Mouse (Mus musculus): ENCODE data around the gene Gm20388.

Gene Gm20388

DNA sequence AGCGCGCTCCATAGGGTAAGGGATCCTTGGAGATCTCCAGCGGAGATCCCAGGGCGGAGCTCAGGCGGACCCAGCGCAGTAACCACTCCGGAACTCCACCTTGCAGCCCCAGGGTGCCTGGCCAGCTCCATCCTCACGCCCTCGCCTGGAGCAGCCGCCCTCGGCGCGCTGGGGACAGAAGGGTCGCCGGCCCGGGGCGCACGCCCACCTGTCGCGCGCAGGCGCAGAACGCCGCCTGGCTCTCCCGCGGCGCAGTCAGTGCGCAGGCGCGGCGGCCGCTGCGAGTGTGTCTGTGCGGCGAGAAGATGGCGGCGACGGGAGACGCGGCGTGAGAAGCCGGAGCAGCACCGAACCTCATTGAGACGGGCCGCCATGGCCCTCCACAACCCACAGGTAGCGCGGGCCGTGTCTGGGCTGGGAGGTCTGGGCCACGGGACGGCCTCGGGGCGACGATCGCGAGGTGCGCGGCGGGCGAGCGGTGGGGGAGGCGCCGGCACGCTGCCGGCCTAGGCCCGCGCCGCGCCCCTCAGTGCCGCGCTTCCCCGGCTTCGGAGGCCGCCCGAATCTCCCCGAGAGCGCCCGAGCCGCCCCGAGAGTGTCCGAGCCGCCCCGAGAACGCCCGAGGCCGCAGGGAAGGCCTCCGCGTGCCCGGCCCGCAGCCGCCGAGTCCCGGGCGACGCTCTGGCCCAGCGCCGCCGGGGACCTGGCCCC lies at the start of gene Gm20388:
Gm20388 (plus strand) TSS at position 295 of the 711 bp plus-strand sequence.
- peak; percentile 92 for DNase-seq (ENCODE audit: extremely low spot score)

DNA sequence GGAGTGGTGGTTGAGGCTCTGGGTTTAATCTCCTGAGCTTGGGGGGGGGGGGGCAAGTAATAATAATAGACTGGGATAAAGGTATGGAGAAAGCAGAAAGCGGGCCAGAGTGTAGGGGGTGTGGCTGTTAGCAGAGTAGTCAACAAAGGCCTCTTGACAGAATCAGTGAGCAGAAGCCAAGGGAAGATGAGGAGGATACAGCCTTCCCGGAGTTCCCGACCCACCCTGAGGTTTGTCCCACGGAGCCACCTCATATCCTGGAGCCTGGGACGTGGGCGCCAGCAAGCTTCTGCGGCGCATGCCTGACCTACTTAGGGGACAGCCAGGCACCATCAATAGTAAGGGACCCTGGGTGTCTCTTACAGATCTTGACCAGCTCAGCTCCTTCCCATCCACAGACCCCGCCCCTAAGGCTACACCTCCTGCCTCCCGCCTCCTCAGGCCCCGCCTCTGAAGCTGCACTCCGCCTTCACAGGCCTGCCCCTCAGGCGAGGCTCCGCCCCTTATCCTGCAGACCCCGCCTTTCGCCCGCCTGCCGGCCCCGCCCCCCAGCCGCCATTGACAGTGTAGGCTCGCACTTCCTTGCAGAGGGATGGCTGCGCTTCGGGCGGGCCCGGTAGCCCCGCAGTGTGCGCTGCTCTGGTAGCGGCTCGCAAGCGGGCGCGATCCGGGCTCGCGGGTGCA lies 48.8 kb upstream of the Gm20388 start, which contains the start of gene Klhl36:
Klhl36 (plus strand) TSS at position 561 of the 684 bp plus-strand sequence.
- DNase-seq (ENCODE audit: extremely low spot score), result peak; percentile 99

DNA sequence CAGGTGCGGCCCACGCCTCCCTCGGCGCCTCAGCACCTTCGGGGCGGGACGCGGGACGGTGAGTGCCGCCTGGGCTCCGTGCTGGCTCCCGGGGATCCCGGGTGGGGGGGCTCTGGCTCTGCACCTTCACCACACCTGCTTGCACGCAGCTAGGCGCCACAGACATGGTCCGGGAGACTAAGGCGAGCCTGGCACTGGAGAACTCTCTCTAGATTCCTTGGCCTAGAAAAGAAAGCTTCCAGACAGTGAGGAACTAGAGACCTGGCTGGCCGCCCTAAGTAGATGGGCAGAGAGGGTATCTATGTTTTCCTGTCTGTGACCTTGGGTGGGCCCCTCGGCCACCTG lies 48.3 kb upstream of the Gm20388 start:
- no peak for DNase-seq (ENCODE audit: extremely low spot score)

DNA sequence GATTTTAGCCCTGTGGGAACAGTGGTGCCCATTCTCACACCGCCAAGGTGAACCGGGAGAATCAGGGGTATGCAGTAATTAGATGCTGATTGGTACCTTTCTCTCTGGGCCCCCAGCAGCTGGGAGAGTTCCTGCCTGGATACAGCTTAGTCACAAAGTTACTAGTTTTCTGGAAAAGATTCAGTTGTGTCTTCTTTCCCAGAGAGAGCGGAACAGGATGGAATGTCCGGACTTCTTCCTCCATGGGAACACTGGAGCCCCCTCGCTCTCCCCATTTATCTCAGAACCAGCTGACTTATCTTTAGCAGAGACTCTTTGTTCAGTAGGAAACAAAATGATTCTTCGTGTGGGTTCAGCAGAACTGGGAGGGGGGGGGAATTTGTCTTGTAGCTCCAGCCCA lies 47.9 kb upstream of the Gm20388 start:
- no peak for DNase-seq (ENCODE audit: extremely low spot score)

DNA sequence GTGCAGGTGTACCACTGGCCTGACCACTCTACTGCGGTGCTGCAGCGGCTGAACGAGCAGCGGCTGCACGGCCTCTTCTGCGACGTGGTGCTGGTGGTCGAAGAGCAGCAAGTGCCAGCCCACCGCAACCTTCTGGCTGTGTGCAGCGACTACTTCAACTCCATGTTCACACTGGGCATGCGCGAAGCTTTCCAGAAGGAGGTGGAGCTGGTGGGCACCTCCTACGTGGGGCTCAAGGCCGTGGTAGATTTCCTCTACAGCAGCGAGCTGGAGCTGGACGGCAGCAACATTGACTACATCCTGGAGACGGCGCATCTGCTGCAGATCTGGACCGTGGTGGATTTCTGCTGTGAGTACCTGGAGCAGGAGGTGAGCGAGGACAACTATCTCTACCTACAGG lies 41.0 kb upstream of the Gm20388 start:
- no peak for DNase-seq (ENCODE audit: extremely low spot score)

DNA sequence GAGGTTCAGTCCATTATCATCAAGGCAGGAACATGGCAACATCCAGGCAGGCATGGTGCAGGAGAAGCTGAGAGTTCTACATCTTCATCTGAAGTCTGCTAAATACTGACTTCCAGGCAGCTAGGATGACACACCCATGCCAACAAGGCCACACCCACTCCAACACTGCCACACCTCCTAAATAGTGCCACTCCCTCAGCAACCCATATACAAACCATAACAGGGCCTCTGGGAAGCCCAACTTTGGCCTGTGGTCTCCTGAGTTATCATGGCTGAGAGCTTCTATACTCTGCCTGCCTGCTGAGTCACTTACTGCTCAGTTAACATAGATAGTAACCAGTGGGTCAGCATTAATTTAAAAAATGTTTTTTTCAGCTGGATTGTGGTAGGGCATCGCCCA lies 37.5 kb upstream of the Gm20388 start:
- no peak for DNase-seq (ENCODE audit: extremely low spot score)

DNA sequence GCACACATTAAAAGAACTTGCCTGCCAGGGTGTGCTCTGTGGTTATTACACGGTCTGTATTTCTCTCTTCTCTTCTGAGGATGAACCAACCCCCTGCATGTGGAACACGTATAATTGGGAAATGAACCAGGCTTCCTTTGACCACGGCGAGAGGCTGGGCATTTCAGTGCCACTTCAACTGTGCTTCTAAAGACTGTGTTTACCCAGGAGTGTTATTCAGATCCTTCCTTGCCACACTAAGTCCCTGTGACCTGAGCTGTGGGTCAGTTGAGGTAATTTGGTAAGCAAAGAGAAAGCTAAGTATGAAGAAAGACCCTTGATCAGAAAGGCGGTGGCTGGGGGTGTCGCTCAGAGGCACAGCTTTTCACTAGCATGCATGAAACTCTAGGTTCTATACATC lies 29.3 kb upstream of the Gm20388 start:
- DNase-seq (ENCODE audit: extremely low spot score), result no peak

DNA sequence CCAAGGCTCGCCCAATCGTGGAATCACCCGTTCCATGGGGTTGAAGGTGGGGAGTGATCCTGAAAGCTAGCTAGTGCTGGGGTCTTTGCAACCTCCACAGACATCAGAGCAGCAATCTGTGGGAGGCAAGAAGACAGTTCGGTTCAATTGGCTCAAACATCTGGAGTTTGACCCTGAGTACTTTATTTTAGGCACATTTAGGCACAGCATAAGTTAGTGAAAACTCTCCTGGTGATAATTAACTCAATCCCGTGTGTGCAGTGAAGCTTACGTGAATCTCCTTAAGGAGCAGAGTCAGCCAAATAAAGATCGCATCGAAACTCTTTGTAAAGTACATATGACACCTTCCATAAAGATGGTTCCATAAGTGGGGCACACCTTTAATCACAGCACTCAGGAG lies 28.7 kb upstream of the Gm20388 start:
- DNase-seq (ENCODE audit: extremely low spot score), result no peak

DNA sequence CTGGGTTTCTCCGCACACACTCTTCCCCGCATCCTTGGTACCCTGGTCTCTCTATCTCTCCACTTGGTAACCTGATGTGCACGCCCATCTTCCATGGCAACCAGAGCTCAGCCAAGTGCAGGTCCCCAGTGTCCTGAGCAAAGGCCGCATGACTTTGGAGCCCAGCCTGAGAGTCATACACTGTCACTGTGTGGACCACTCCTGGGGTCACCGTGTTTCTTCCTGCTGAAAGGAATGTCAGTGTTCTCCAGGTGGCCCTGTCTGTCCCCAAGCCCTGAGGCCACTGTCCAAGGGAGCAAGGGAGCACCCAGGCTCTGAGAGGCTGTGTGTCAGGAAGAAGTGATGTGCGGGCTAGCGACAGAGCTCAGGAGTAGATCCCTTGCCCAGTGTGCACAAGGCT lies 27.4 kb upstream of the Gm20388 start:
- no peak for DNase-seq (ENCODE audit: extremely low spot score)

DNA sequence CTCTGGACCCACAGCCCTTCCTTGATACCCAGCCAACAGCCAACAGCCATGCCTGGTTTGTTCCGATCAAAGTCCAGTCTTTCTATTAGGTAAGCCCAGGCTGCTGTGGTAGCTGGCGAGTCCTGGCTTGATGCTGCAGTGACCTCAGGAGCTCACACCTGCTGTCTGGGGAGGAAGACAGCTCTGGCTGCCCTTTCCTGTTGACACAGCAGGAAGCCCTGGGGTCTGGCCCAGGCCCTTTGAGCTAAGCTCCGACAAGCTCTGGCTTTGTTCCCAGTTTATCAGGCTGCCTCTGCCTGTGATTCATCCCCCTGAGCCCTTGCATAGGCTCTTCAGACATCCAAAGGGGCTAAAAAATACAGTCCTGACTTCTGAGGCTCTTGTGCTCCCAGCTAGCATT lies 25.0 kb upstream of the Gm20388 start:
- DNase-seq (ENCODE audit: extremely low spot score), result peak; percentile 12

DNA sequence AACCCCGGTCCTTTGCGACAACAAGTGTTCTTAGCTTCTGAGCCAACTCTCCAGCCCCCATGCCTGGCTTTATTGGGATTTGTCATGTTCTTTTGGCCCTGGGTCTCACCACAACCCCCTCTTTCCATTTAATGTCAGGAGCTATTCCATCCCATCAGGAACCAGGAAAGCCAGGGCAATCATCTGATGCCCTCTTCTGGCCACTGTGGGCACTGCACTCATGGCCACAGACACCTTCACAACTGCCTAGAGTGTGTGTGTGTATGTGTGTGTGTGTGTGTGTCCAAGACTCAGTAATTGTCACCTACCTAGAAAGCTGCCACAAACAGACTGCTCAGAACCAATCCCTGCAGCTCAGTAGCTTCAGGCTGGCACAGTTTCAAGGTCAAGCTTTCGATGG lies 23.5 kb upstream of the Gm20388 start:
- DNase-seq (ENCODE audit: extremely low spot score), result peak; percentile 49

DNA sequence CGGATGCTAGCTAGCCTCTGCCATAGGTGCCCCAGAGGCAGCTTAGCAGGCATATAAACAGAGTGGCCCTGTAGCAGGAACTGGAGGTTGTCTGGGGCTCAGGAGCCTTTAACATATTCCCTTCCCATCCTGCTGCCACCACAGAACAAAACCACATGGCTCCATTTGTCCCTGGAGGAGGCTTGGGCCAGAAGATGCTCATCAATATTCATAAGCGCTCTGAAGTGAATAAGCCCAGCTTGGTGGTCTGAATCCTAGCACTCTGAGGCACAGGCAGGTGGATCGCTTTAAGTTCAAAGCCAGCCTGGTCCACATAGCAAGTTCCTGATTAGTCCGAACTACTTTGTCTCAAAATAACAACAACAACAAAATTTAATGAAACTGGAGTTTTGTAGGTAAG lies 22.6 kb upstream of the Gm20388 start:
- no peak for DNase-seq (ENCODE audit: extremely low spot score)

DNA sequence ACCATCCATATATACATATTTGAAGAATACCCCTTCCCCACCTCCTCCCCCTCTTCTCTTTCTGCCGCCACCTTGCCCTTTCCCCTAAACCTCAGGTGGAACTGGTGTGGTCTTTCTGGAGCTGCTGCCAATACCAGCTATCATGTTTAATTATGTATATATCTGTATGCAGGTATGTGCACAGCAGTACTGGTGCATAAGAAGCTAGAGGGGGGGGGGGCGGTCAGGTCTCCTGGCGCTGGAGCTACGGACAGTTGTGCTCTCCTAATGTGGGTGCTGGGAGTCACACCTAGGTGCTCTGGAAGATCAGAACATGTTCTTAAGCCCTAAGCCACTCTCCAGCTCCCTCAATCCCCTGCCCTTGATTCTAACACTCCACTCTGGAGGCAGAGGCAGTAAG lies 13.6 kb upstream of the Gm20388 start:
- no peak for DNase-seq (ENCODE audit: extremely low spot score)

DNA sequence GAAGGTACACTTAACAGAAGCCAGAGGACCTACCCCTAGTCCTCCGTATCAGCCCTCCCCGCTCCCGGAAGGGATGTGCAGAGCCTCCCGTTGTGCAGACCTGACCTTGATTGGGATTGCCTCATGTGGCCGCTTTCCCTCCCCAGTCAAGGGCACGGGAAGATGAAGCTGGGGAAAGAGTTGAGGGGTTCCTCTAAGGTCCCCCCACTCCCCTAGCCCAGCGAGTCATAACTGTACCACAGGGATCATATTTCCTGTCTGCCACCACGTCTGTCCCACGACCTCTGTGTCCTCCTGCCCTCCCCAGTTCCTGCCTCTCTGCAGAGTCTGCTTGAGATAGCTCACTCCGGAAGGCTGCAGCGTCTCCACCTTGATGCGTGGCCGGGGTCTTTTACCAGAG lies 12.7 kb upstream of the Gm20388 start:
- DNase-seq (ENCODE audit: extremely low spot score), result no peak

DNA sequence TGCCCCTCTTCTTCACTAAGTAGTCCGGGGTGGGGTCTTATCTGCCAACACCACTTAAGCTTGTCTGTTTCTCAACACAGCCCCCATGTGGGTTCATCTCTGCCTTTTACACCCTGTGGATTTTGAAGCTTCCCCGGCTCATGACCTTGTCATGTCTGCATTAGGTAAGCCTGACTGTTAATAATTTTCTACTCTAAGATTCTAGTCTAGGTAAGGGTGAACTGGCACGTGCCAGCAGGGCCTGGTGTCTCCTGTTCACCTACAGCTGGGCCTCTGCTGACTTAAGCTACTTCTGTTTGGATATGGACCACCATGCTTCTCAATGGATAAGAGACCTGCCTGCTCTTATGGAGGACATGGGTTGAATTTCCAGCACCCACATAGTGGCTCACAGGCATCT lies 9.3 kb upstream of the Gm20388 start:
- DNase-seq (ENCODE audit: extremely low spot score), result no peak

DNA sequence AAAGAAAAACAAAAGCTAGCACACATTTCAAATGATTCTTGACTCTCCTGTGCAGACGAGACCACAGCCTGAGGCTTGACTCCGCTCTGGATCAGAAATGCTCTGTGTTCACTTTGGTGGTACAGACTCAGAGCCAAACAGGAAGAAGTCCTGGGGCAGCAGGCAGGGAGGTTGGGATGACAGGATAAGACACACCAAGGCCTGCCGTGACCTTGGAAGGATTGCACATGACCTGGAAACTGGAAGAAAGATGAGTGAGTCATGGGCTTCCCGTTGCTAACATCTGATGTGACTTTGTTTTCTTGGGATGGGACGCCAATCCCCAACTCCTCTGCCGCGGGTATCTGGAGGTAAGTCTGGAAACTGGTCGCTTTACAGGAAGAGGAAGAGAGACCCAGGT lies 8.7 kb upstream of the Gm20388 start:
- no peak for DNase-seq (ENCODE audit: extremely low spot score)

DNA sequence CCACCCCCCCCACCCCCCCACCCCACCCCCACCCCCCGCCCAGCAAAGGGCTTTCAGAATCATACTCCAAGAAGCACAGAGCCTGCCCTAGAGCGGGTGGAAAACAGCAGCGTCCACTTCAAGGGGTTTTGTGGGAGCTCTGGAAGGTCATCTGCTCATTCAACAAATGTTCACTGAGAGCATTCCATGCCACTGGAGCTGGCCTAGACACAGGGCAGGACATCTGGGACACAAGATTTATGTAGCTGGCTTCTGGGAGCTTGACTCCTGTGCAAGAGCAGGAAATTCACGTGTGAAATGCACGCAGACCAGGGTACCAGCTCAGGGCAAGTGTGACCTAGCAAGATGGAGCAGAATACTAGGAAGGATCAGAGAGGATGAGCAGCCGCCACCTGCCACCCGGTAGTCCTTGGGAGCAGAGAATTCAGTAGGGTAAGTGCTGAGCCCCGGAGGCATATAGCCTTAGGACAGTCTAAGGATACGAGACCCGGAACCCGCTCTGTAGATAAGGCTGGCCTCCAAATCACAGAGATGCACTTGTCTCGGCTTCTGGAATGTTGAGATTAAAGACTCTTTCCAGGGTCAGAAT lies 6.2 kb upstream of the Gm20388 start:
- no peak for DNase-seq (ENCODE audit: extremely low spot score)

DNA sequence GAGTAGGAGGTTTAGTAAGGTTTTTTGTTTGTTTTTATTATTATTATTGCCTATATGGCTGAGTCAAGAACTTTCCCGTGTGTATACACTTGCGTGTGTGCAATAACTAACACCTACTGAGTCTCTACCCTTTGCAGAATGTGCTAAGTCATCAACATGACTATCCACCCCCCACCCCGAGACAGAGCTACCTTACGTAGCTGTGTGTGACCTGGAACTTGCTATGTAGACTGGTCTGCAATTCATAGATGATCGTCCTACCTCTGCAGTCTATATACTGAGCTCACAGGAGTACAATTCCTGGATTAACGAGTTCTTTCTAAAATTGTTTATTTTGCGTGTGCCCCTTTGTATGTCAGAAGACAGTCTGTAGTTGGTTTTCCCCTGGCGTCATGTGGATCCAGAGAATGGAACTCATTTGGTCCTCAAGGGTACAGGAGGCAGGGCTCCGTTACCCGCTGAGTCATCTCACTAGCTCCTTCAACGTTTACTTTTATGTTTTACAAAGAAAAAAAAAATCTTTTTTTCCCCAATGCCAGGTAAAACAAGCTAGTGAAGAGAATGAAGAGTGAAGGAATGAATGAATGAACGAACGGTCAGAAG lies 596 bp upstream of the Gm20388 start, which contains the start of gene Usp10:
Usp10 (plus strand) TSS at position 417 of the 603 bp plus-strand sequence.
- peak; percentile 18 for DNase-seq (ENCODE audit: extremely low spot score)

DNA sequence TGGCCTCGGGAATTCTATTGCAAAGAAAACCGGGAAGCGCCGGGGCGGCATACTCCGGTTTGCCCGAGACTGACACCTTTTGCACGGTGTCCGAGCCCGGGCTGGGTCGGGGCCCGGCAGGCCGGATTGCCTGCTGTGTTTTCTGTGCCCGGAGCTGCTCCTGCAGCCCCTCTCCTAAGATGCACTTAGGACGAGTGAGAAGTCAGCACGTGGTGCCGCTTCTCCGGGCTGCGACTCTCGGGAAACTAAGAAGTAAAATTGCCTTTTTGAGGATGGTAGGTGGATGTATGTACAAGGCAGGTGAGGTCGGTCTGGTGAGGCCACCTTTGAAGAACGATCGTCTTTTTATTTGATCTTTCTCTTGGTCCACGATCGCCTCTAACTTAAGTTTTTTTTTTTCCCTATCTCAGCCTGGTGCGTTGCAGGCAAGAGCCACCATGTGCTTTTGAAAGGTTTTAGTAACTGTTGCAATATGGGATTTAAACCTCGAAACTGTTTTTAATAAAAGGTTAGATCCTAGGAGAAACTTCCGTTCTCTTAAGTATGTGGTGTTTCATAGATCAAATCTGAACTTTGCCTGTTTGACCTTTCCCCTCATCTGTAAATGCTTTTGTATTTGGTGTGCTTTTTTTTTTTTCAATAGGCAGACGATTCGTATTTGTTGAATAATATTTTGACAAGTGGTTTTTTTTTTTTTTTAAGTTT lies 769 bp downstream of the Gm20388 start:
- DNase-seq (ENCODE audit: extremely low spot score), result no peak

DNA sequence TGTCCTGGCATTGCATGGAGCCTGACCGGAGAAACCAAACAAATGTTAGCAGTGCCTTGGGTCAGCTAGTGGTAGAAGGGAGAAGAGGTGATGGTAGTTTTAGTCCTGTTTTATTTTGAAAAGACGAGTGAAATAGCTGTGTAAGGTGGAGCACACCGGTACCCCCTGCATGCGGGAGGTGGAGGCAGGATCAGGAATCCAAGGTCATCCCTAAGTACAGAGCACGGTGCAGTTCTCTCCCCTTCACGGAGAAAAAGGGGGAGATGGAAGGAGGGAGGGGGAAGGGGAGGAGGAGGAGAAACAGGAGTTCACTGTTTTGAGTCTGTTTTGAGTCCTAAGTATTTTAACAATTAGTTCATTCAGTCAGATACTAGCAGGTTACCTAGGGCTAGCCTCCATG lies 2.0 kb downstream of the Gm20388 start:
- no peak for DNase-seq (ENCODE audit: extremely low spot score)

DNA sequence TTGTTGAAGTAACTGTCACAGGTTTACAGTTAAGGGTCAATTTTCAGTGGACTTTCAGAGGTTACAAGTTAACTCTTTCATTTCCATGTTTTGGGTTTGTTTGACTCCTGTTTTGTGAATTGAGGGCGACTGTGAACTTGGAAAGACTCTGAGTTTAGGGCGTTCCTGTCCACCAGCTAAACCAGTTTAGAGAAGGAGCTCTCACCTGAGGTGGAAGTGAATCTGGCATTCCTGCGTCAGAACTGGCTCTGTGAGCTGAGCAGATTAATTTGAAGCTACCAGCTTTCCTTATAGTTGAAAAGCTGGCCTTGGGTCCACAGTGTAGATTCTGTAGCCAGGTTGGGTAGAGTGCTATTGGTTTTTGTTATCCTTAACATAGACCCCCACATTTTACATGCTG lies 2.5 kb downstream of the Gm20388 start:
- DNase-seq (ENCODE audit: extremely low spot score), result no peak

DNA sequence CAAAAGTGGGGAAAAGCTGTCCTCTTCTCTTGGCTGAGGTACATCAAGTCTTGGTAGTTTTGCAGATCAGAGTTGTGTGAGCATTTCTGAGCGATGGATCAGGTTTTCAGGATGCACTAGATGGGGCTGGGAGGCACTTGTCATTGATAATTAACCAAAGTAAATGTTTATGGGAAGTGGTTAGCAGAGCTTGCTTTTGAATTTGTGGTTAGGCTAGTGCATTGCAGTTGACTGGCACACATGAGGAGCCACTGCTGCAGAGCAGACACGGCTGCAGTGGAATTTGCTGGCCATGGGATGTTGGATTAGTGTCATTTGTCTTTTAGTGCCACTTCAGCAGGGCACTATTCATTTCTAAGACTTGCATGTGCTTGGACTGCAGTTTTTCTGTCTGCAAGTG lies 3.5 kb downstream of the Gm20388 start:
- no peak for DNase-seq (ENCODE audit: extremely low spot score)

Measured in embryo, embryonic 9.5 days (tissue).